Mouse (Mus musculus): ENCODE measurements at regions not wholly inside any gene's neighbourhood (a gene's known extent, or its start where the extent isn't known, plus 50 kb on each side); places are given as distances from the start of the nearest gene placed in this dataset.

GRCm38 (mm10) chr12:107690061-107690460, 201.6 kb downstream of the 3110018I06Rik start:
- TF ChIP-seq POLR2A (IDR thresholded peaks at IDR 0.05; ENCODE audit: low read depth, low read length) = no peak
- TF ChIP-seq CTCF (IDR thresholded peaks at IDR 0.05; ENCODE audit: extremely low read depth, insufficient read depth, insufficient read length, insufficient replicate concordance) = no peak
